Mouse (Mus musculus) E14TG2a.4 (cell line): Measurements from ENCODE around the gene Mn1.

Experiments used
- H3K27me3 ChIP-seq: 2 replicates; pipeline ENCODE4 v1.6.1; 2014; ENCODE audit warnings: low read length, control low read depth; ENCODE audit not compliant: insufficient read depth
- H3K36me3 ChIP-seq: 2 replicates; pipeline ENCODE4 v1.6.1; 2014; ENCODE audit warnings: low read length, control low read depth; ENCODE audit not compliant: insufficient read depth
- H3K4me1 ChIP-seq: replicated peaks from 2 replicates; pipeline ENCODE4 v1.6.1; 2014; ENCODE audit warnings: low read depth, low read length, control low read depth
- H3K4me3 ChIP-seq: replicated peaks from 2 replicates; pipeline ENCODE4 v1.5.1; 2014; ENCODE audit warnings: mild to moderate bottlenecking, low read length
- H3K9me3 ChIP-seq: 2 replicates; pipeline ENCODE4 v1.6.1; 2014; ENCODE audit warnings: low read length, control low read depth
- CTCF ChIP-seq: conservative IDR thresholded peaks from 2 replicates; pipeline ENCODE4 v1.5.1; 2014; ENCODE audit warnings: low read length
- NANOG ChIP-seq: IDR thresholded peaks from 2 replicates; pipeline ENCODE4 v1.6.1; 2014; ENCODE audit warnings: borderline replicate concordance, low read length, mixed read lengths
- POU5F1 ChIP-seq: IDR thresholded peaks from 2 replicates; pipeline ENCODE4 v1.6.1; 2014; ENCODE audit warnings: low read length, borderline replicate concordance

Gene Mn1

DNA sequence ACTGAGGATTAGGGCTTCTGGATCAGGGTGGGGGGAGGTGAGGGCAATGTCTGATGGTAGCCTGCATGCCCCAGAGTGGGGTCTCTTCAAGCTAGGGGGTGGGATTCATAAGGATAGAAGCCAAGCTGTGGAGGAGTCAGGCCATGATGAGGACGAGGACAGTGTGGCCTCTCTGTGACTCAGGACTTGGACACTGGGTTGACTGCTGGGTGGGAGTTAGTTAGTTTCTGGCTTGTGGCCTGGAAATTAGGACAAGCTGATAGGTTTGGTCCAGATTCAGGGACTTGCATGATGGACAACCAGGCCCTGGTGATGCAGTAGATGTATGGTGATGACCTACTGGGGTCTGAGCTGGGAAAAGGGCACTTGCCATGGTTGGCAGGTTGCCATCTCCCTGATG is 74.3 kb downstream of the Mn1 start:
- peaks cover 8% of the 10 kb centered on the region for H3K27me3 ChIP-seq
- no peaks in the 10 kb centered on the region for H3K9me3 ChIP-seq
- no peaks in the 10 kb centered on the region for H3K36me3 ChIP-seq
- no peak for TF ChIP-seq CTCF
- TF ChIP-seq NANOG: no peak
- no peak for TF ChIP-seq POU5F1
- H3K4me3 ChIP-seq: no peak overlapping the region
- no peaks in the 10 kb centered on the region; the same call in 1 of the 2 replicates for H3K4me1 ChIP-seq

DNA sequence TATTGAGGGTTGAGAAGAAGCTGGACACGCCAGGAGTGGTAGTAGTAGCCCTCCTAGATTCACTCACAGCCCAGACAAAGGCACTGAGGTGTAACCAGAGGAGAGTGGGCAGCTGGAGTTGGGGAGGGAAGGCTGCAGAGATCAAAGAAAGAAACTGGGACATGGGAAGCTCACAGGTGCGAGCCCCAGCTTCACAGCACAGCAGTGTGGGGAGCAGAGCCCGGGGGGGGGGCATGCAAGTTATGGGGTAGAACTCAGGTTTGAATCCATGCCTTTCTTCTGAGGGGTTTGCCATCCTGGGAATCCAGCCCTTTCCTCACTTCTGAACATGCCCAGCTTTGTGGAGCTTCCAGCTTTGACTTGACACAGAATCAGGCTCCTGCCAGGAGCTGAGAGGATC is 82.9 kb downstream of the Mn1 start:
- H3K4me1 ChIP-seq: peaks cover 8% of the 10 kb centered on the region

DNA sequence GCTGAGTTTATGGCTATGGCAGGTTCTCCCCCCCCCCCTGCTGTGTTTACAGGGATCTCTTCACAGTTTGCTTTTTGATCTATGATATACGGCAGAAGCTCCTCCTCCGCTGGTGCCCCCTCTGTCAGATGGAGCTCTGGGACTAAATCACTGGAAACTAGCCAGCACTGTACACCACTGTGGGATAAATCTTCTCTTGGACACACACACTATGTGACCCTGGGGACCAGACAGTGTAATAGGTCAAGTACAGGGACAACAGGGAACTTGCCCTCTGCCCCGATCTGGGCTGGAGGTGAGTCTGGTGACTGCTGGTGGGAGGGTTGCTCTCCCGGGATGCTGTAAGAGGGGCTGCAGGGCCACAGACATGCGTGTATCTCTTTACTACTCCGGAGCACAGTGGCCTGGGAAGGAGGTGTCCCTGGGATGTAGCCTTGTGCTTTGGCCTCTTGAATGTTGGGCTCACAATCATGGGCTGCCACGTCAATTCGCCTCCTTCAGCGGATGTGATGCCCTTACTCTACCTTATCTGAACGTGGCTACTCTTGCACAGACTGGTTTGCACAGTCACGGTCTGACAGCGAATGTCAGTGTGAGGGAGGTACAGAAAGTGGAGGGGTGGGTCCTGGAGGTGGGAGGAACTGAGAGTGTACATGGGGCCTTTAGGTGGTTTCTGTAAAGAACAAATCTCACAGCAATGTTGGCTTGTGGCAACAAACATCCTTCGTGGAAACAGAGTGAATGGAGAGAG is 84.7 kb downstream of the Mn1 start:
- Histone ChIP-seq H3K9me3 (no peaks in the 10 kb centered on the region), H3K4me3 (no peak overlapping the region), H3K4me1 (peaks cover 16% of the 10 kb centered on the region), H3K27me3 (peaks cover 58% of the 10 kb centered on the region), H3K36me3 (no peaks in the 10 kb centered on the region)
- TF ChIP-seq NANOG: no peak

More for the DNA sequence above, 82.9 kb downstream of the Mn1 start:
- TF ChIP-seq CTCF (no peak), POU5F1 (no peak), NANOG (no peak)
- H3K4me3 ChIP-seq: no peak overlapping the region
- no peaks in the 10 kb centered on the region for H3K9me3 ChIP-seq
- no peaks in the 10 kb centered on the region for H3K36me3 ChIP-seq
- peaks cover 62% of the 10 kb centered on the region for H3K27me3 ChIP-seq

DNA sequence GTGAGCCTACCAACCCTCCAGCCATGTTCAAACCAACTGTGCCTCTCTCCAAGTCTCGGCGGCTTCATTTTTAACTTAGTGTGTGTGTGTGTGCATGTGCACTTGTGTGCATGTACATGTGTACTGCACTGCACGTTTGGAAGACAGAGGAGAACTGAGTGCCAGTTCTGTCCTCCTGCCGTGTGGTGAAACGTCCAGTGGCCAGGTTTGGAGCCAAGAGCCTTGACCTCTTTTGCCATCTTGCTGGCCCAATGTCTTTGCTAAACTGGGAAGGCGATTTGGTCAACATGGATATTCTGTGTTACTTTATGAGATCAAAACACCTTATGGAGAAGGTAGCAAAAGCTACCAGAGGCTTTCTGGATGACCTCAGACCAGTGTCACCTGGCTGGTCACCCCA is 88.1 kb downstream of the Mn1 start:
- peaks cover 38% of the 10 kb centered on the region for H3K4me1 ChIP-seq
- no peaks in the 10 kb centered on the region for H3K9me3 ChIP-seq
- TF ChIP-seq NANOG (no peak), POU5F1 (no peak), CTCF (no peak)
- H3K36me3 ChIP-seq: no peaks in the 10 kb centered on the region
- peaks cover 64% of the 10 kb centered on the region for H3K27me3 ChIP-seq
- H3K4me3 ChIP-seq: no peak overlapping the region

DNA sequence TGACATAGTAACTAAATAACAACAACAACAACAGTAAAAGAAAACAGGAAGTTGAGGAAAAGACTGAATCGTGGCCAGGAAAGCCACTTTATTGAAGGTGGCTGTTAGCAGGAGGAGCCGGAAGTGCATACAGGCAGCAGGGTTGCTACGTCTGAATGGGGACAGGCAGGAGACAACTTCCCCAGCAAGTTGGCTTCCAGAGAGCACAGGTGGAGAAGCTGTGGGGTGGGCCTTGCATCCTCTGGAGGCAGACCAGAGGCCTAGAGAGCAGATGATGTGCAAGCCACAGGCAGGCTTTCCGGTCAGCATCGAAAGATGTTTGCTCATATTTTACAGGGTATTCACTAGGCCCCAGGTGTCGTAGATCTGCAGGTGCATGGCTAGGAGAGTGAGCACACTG is 88.7 kb downstream of the Mn1 start:
- Histone ChIP-seq H3K9me3 (no peaks in the 10 kb centered on the region), H3K36me3 (no peaks in the 10 kb centered on the region), H3K4me3 (no peak overlapping the region), H3K4me1 (peaks cover 44% of the 10 kb centered on the region), H3K27me3 (peaks cover 60% of the 10 kb centered on the region)
- TF ChIP-seq NANOG: no peak
- TF ChIP-seq CTCF: no peak
- TF ChIP-seq POU5F1: no peak

DNA sequence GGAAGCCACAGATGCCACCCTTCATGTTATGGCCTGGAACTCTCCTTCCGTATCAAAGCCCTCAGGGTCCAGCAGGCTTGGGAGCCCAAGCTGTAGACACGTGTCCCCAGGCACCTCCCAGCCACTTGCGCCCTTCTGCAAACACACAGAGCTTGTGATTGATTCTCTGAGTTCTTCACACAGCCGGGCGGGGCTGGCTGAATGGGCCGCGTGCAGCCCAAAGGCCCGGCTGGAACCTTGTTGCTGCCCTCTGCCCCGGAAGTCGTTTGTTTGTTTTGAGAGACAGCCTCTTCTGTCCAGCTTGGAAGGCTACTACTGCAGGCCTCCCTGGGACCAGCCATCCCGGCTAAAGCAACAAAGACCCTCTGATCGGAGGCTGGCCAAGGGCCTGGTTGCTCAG is 89.2 kb downstream of the Mn1 start:
- H3K36me3 ChIP-seq: no peaks in the 10 kb centered on the region
- no peak for TF ChIP-seq CTCF
- no peak for TF ChIP-seq NANOG
- TF ChIP-seq POU5F1: no peak
- peaks cover 44% of the 10 kb centered on the region for H3K4me1 ChIP-seq
- peaks cover 60% of the 10 kb centered on the region for H3K27me3 ChIP-seq
- H3K9me3 ChIP-seq: no peaks in the 10 kb centered on the region
- H3K4me3 ChIP-seq: no peak overlapping the region
